Mouse (Mus musculus): Measurements from ENCODE around the gene Usp35. TPM values are rescaled to one million over a fixed set of nuclear protein-coding genes. Genes with fewer than 3 reads are reported as not detected.

Gene Usp35
- total and polyA plus RNA-seq, 3 experiments: 0.58 to 2.2 TPM; not detected in 1

- H3K27me3 ChIP-seq (ENCODE audit: control insufficient read depth in 1 of 2, insufficient read depth in 2 of 2, low read length in 2 of 2): no peaks in the 10 kb centered on the region
- TF ChIP-seq GATA1 (IDR thresholded peaks at IDR 0.05; ENCODE audit: low read depth, low read length): no peak
- no peak for TF ChIP-seq MXI1 (IDR thresholded peaks at IDR 0.05; ENCODE audit: low read depth, low read length)
- TF ChIP-seq SMC3 (IDR thresholded peaks at IDR 0.05; ENCODE audit: low read depth, low read length): no peak
- TF ChIP-seq MAX (IDR thresholded peaks at IDR 0.05; ENCODE audit: low read length): no peak
- TF ChIP-seq TAL1 (IDR thresholded peaks at IDR 0.05; ENCODE audit: low read length): no peak
- TF ChIP-seq RCOR1 (IDR thresholded peaks at IDR 0.05; ENCODE audit: low read depth, low read length): no peak
- no peak for TF ChIP-seq MYB (IDR thresholded peaks at IDR 0.05; ENCODE audit: low read depth, low read length)
- no peak for TF ChIP-seq ZKSCAN1 (IDR thresholded peaks at IDR 0.05; ENCODE audit: low read depth, low read length)
- no peaks in the 10 kb centered on the region for H3K79me2 ChIP-seq (ENCODE audit: control insufficient read depth, insufficient read depth, low read length, poor library complexity)
- no peaks in the 10 kb centered on the region for H3K9me3 ChIP-seq (replicated peaks; ENCODE audit: insufficient read depth, low read length)
- no peak overlapping the region for H3K9ac ChIP-seq (ENCODE audit: control insufficient read depth, low read depth, low read length, poor library complexity, severe bottlenecking)
- no peak overlapping the region for H3K27ac ChIP-seq (ENCODE audit: control insufficient read depth, low read depth, low read length)
- no peaks in the 10 kb centered on the region for H3K4me1 ChIP-seq (ENCODE audit: control insufficient read depth in 1 of 2, insufficient read depth in 2 of 2, low read length in 2 of 2)
- H3K4me3 ChIP-seq (ENCODE audit: control insufficient read depth in 1 of 2, insufficient read depth in 1 of 2, low read depth in 2 of 2, low read length in 2 of 2): no peak overlapping the region
- DNase-seq (ENCODE audit: low read depth, low spot score): no peak
- H3K36me3 ChIP-seq (ENCODE audit: control insufficient read depth in 1 of 2, insufficient read depth in 2 of 2, low read length in 2 of 2): no peaks in the 10 kb centered on the region; a peak in 1 of 4 replicates
These were observed 22.1 kb downstream of the Usp35 start for GRCm38 (mm10) chr7:97309461-97310340.

GRCm38 (mm10) chr7:97307546-97307945 is 24.3 kb downstream of the Usp35 start:
- TF ChIP-seq POLR2A (IDR thresholded peaks at IDR 0.05; ENCODE audit: control insufficient read depth in 1 of 2, insufficient read depth in 1 of 2, low read depth in 1 of 2, low read length in 2 of 2, poor library complexity in 1 of 2) (no peak), MAZ (IDR thresholded peaks at IDR 0.05; ENCODE audit: low read depth, low read length) (no peak), RAD21 (IDR thresholded peaks at IDR 0.05; ENCODE audit: low read depth, low read length) (no peak), GATA1 (IDR thresholded peaks at IDR 0.05; ENCODE audit: low read depth, low read length) (no peak)
- Histone ChIP-seq H3K9me3 (replicated peaks; ENCODE audit: insufficient read depth, low read length) (no peaks in the 10 kb centered on the region), H3K4me1 (ENCODE audit: control insufficient read depth in 1 of 2, insufficient read depth in 2 of 2, low read length in 2 of 2) (no peaks in the 10 kb centered on the region), H3K4me3 (ENCODE audit: control insufficient read depth in 1 of 2, insufficient read depth in 1 of 2, low read depth in 2 of 2, low read length in 2 of 2) (no peak overlapping the region), H3K36me3 (ENCODE audit: control insufficient read depth in 1 of 2, insufficient read depth in 2 of 2, low read length in 2 of 2) (peaks cover 0 to 2% of the 10 kb centered on the region in 2 experiments; a peak in 2 of 4 replicates), H3K79me2 (ENCODE audit: control insufficient read depth, insufficient read depth, low read length, poor library complexity) (no peaks in the 10 kb centered on the region), H3K27me3 (ENCODE audit: control insufficient read depth in 1 of 2, insufficient read depth in 2 of 2, low read length in 2 of 2) (no peaks in the 10 kb centered on the region), H3K27ac (ENCODE audit: control insufficient read depth, low read depth, low read length) (no peak overlapping the region), H3K9ac (ENCODE audit: control insufficient read depth, low read depth, low read length, poor library complexity, severe bottlenecking) (no peak overlapping the region)
- DNase-seq (ENCODE audit: low read depth, low spot score): no peak

GRCm38 (mm10) chr7:97306813-97307212 is 25.0 kb downstream of the Usp35 start:
- Histone ChIP-seq H3K79me2 (ENCODE audit: control insufficient read depth, insufficient read depth, low read length, poor library complexity) (no peaks in the 10 kb centered on the region), H3K27ac (ENCODE audit: control insufficient read depth, low read depth, low read length) (no peak overlapping the region), H3K4me1 (ENCODE audit: control insufficient read depth in 1 of 2, insufficient read depth in 2 of 2, low read length in 2 of 2) (no peaks in the 10 kb centered on the region), H3K9me3 (replicated peaks; ENCODE audit: insufficient read depth, low read length) (no peaks in the 10 kb centered on the region), H3K4me3 (ENCODE audit: control insufficient read depth in 1 of 2, insufficient read depth in 1 of 2, low read depth in 2 of 2, low read length in 2 of 2) (no peak overlapping the region), H3K36me3 (ENCODE audit: control insufficient read depth in 1 of 2, insufficient read depth in 2 of 2, low read length in 2 of 2) (peaks cover 0 to 6% of the 10 kb centered on the region in 2 experiments; a peak in 2 of 4 replicates), H3K9ac (ENCODE audit: control insufficient read depth, low read depth, low read length, poor library complexity, severe bottlenecking) (no peak overlapping the region), H3K27me3 (ENCODE audit: control insufficient read depth in 1 of 2, insufficient read depth in 2 of 2, low read length in 2 of 2) (no peaks in the 10 kb centered on the region)
- DNase-seq (ENCODE audit: low read depth, low spot score): no peak
- TF ChIP-seq GABPA (IDR thresholded peaks at IDR 0.05; ENCODE audit: low read depth, low read length) (no peak), CHD1 (IDR thresholded peaks at IDR 0.05; ENCODE audit: low read depth, low read length) (no peak), SMC3 (IDR thresholded peaks at IDR 0.05; ENCODE audit: low read depth, low read length) (no peak), CTCF (IDR thresholded peaks at IDR 0.05 in 2 of 3, conservative IDR thresholded peaks at IDR 0.05 in 1 of 3; ENCODE audit: control insufficient read depth in 1 of 3, insufficient read depth in 1 of 3, low read depth in 2 of 3, low read length in 3 of 3, poor library complexity in 1 of 3, severe bottlenecking in 1 of 3) (no peak), HCFC1 (IDR thresholded peaks at IDR 0.05; ENCODE audit: low read depth, low read length) (no peak), JUND (IDR thresholded peaks at IDR 0.05; ENCODE audit: low read depth, low read length) (no peak), GATA1 (IDR thresholded peaks at IDR 0.05; ENCODE audit: low read depth, low read length) (no peak), ELF1 (IDR thresholded peaks at IDR 0.05; ENCODE audit: low read depth, low read length) (no peak), MYB (IDR thresholded peaks at IDR 0.05; ENCODE audit: low read depth, low read length) (no peak), E2F4 (IDR thresholded peaks at IDR 0.05; ENCODE audit: borderline replicate concordance, low read depth, low read length) (no peak), ZMIZ1 (IDR thresholded peaks at IDR 0.05; ENCODE audit: low read depth, low read length) (no peak), MAX (IDR thresholded peaks at IDR 0.05; ENCODE audit: low read length) (no peak), TAL1 (IDR thresholded peaks at IDR 0.05; ENCODE audit: low read length) (no peak), POLR2A (IDR thresholded peaks at IDR 0.05; ENCODE audit: control insufficient read depth in 1 of 2, insufficient read depth in 1 of 2, low read depth in 1 of 2, low read length in 2 of 2, poor library complexity in 1 of 2) (no peak)
